Mouse (Mus musculus) neutrophil, adult 83 days (primary cell): ENCODE measurements around the gene Sp7. TPM values are rescaled to one million over a fixed set of nuclear protein-coding genes. Genes with fewer than 3 reads are reported as not detected.

Experiments
- total RNA-seq, 2 experiments: library from RNA; stranded (reverse); gene quantifications; one replicate each; pipeline ENCODE4 v1.2.4; 2023

The Sp7 gene
- total RNA-seq = under 1 TPM; 0.68 to 0.84 TPM

DNA sequence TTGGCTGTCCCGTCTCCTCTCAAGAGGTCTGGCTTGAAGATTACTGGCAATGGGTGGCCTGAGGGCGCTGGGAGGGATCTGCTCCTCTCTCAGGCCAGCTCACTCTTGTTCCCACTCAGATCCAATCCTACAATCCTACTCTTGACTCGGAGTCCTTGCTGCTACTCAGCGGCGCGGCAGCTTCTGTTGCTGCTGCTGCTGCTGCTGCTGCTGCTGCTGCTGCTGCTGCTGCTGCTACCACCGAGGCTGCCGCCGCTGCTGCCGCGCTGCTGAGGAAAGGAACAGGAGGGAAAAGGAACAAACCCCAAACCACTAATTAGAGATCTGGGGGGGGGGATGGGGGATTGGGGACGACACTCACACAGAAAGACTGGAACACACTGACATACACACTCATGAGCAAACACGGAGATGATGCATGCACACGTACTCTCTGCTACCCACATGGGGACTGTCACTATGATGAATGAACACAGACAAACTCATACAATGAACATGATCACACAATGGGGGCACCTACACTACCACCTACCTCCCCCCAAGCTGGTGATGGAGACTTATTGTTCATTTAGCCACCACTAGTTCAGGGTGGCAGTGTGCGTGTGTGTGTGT lies at the start of gene Sp7:
Gene Sp7 (minus strand): TSS at position 450 of the 612 bp plus-strand sequence.

DNA sequence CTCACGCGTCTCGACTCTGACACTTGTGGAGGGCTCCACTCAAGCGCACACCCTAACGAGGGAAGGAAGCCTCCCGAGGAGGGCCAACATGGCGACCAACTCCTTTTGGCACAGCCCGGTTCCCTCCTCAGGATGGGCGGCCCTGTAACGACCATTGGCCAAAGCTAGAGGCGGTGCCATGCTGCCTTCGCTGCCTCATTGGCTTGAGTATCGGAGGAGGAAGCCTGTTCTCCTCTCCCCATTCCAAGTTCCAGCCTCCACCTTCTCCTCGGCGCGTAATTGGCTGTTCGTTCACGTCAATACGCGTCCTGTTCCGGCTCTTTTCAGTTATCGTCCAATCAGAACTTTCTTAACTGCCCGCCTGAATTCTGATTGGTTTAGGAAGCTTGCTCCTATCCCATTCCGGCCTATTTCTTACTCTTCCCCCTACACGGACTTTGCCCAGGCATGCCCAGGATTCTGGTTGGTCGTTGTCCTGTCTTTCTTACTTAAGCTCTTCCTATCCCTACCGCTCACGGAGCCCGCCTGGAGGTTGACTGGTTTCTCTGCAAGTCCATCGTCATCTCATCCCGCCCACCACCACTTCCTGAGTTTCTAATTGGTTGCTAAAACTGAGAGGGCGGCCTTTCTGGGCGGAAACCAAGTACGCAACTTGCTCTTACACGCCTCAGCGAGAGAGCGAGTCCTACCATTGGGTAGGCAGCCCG lies 38.7 kb upstream of the Sp7 start, which contains the start of gene Sp1:
Gene Sp1 (plus strand): TSS at position 655 of the 707 bp plus-strand sequence.

DNA sequence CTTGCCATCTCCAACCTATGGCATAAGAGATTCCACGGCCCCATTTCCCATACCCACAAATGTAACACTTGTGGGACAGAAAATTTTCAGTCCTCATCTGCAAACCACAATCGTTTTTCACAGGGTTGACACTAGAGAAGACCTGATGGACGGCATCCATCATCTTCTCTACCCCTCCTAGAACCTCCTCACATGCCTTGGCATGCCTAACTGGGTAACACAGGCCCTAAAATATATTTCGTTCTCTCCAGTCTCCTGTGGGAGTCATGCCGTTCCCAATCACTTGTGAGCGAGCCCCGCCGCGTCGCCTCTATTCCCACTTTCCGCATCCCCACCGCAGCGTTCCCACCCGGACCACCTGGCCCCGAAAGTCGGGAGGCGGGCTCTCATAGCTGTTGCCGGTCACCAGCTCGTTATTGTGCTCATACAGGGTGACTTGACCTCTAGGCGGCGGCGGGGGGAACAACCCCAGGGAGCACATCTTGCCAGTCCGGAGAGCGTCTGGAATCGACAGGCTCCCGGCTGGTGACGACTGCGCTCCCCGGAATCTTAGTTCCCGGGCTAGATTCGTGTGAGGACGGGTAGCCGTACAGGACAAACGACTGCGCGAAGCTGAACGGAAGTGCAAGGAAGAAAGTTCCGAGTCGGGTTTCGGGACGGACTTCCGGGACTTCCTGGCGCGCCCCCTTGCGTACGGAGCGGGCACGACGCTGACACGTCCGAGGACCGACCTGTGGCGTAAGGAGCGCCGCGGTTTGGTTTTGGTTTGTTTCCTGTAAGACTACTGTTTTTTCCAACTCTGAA lies 16.6 kb downstream of the Sp7 start, which contains the start of gene Aaas:
Gene Aaas (minus strand): TSS at position 634 of the 804 bp plus-strand sequence.

DNA sequence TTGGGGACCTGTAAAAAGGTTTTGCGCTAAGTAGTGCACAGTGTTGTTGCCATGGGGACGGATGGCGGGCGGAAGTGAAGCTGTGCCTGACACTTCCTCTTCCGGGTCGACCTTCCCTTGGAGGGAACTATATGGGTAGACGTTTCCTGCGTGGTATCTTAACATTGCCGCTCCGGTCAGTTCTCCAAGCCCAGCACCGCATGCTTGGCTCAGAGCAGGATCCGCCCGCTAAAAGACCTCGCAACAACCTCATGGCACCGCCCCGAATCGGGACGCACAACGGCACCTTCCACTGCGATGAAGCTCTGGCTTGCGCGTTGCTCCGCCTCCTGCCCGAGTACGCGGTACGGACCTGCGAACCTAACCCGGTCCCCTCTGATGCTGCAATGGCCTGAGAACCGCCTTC lies 35.4 kb downstream of the Sp7 start, which contains the start of gene Myg1:
Gene Myg1 (plus strand): TSS at position 100 of the 406 bp plus-strand sequence.

DNA sequence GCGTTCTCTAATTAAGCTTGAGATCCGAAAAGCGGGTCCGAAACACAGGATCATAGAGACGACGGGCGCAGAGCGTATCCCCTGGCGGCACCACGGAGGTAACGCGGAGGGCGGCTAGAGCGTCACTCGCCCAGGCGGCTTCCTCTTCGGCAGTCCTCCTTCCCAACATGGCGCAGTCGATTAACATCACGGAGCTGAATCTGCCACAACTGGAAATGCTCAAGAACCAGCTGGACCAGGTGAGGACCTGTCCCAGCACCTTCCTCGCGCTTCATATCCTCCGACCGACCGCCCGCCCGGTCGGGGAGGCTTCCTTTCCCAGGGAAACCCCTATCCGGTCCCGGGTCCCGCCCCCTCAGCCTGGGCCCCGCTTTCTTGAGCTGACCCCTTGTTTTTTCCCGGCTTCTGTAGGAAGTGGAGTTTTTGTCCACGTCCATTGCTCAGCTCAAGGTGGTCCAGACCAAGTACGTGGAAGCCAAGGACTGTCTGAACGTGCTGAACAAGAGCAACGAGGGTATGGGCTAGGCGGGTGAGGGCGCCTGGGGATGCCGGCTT lies 40.9 kb downstream of the Sp7 start, which contains the start of gene Pfdn5:
Gene Pfdn5 (plus strand): TSS at position 95 of the 555 bp plus-strand sequence.

Other genes starting within 250 kb of the Sp7 start
- gene Spryd3, start 230.9 kb downstream of the Sp7 start, total RNA-seq = 10 to 100 TPM; 23.0 to 23.2 TPM
- gene Igfbp6, start 222.8 kb downstream of the Sp7 start, total RNA-seq = under 1 TPM; 0.31 to 0.38 TPM
- gene Soat2, start 216.7 kb downstream of the Sp7 start, total RNA-seq = 1 to 10 TPM; 1.6 to 1.8 TPM
- gene Zfp740, start 163.9 kb downstream of the Sp7 start, total RNA-seq = 10 to 100 TPM; 74.2 to 76.8 TPM
- 10 to 100 TPM; 16.8 to 20.8 TPM for gene Csad, start 162.5 kb downstream of the Sp7 start, total RNA-seq
- gene Itgb7, start 135.2 kb downstream of the Sp7 start, total RNA-seq = 100 to 1,000 TPM; 220 to 236 TPM
- gene Rarg, start 109.7 kb downstream of the Sp7 start, total RNA-seq = 10 to 100 TPM; 41.1 to 42.1 TPM
- not detected for gene Gm9918, start 96.6 kb downstream of the Sp7 start, total RNA-seq
- gene Mfsd5, start 87.7 kb downstream of the Sp7 start, total RNA-seq = 10 to 100 TPM; 34.6 to 35.3 TPM
- 10 to 100 TPM; 46.9 to 47.3 TPM for gene Espl1, start 70.9 kb downstream of the Sp7 start, total RNA-seq
- 100 to 1,000 TPM; 250 to 257 TPM for gene Pfdn5, start 41.1 kb downstream of the Sp7 start, total RNA-seq
- gene Myg1, start 35.5 kb downstream of the Sp7 start, total RNA-seq = 10 to 100 TPM; 33.5 to 38.1 TPM
- gene Aaas, start 16.4 kb downstream of the Sp7 start, total RNA-seq = 10 to 100 TPM; 34.6 to 43.0 TPM
- 100 to 1,000 TPM; 108 to 111 TPM for gene Sp1, start 39.0 kb upstream of the Sp7 start, total RNA-seq
- gene Amhr2, start 78.2 kb upstream of the Sp7 start, total RNA-seq = 1 to 10 TPM in 1 of 2 experiments, not detected in 1; 2.0 TPM
- 100 to 1,000 TPM; 305 to 384 TPM for gene Prr13, start 91.8 kb upstream of the Sp7 start, total RNA-seq
- 100 to 1,000 TPM; 519 to 536 TPM for gene Pcbp2, start 103.4 kb upstream of the Sp7 start, total RNA-seq
- gene Gm10337, start 136.5 kb upstream of the Sp7 start, total RNA-seq = 1 to 10 TPM; 4.9 to 5.8 TPM
- under 1 TPM; 0.26 to 0.42 TPM for gene Map3k12, start 149.9 kb upstream of the Sp7 start, total RNA-seq
- gene Tarbp2, start 151.0 kb upstream of the Sp7 start, total RNA-seq = 10 to 100 TPM; 18.1 to 18.4 TPM
- 1 to 10 TPM; 5.3 to 7.1 TPM for gene Npff, start 157.8 kb upstream of the Sp7 start, total RNA-seq